Mouse (Mus musculus) NIH3T3 (cell line): ENCODE results near the gene Slc20a1.

Source experiments
- DNase-seq: peaks from one replicate; pipeline ENCODE4 v3.0.0-alpha.2; 2012; ENCODE audit warnings: low read depth

Gene Slc20a1

GRCm38 (mm10) chr2:129227011-129227529 is 28.5 kb downstream of the Slc20a1 start:
- DNase-seq = no peak

GRCm38 (mm10) chr2:129227709-129228108 is 29.1 kb downstream of the Slc20a1 start:
- DNase-seq = no peak

- no peak for DNase-seq
These were observed 30.0 kb downstream of the Slc20a1 start for GRCm38 (mm10) chr2:129228571-129228970.

GRCm38 (mm10) chr2:129229316-129229715 is 30.8 kb downstream of the Slc20a1 start:
- no peak for DNase-seq

- no peak for DNase-seq
These were observed 33.5 kb downstream of the Slc20a1 start for GRCm38 (mm10) chr2:129232023-129232422.

- DNase-seq = no peak
These were observed 33.9 kb downstream of the Slc20a1 start for GRCm38 (mm10) chr2:129232484-129232883.

- DNase-seq = no peak
These were observed 34.7 kb downstream of the Slc20a1 start for GRCm38 (mm10) chr2:129233218-129233617.

GRCm38 (mm10) chr2:129233803-129234477 is 35.4 kb downstream of the Slc20a1 start:
- DNase-seq = no peak

- no peak for DNase-seq
These were observed 36.2 kb downstream of the Slc20a1 start for GRCm38 (mm10) chr2:129234731-129235130.

GRCm38 (mm10) chr2:129236526-129236925 is 38.0 kb downstream of the Slc20a1 start:
- no peak for DNase-seq

GRCm38 (mm10) chr2:129240726-129241432 is 42.3 kb downstream of the Slc20a1 start:
- DNase-seq = no peak

- DNase-seq = peak; percentile 75
These were observed 43.6 kb downstream of the Slc20a1 start for GRCm38 (mm10) chr2:129241845-129242833.

- DNase-seq = no peak
These were observed 44.4 kb downstream of the Slc20a1 start for GRCm38 (mm10) chr2:129243005-129243404.

- no peak for DNase-seq
These were observed 45.2 kb downstream of the Slc20a1 start for GRCm38 (mm10) chr2:129243786-129244185.

- DNase-seq = no peak
These were observed 46.0 kb downstream of the Slc20a1 start for GRCm38 (mm10) chr2:129244446-129245120.

GRCm38 (mm10) chr2:129245618-129246017 is 47.1 kb downstream of the Slc20a1 start:
- DNase-seq = no peak

- DNase-seq = no peak
These were observed 47.9 kb downstream of the Slc20a1 start for GRCm38 (mm10) chr2:129246436-129246835.

GRCm38 (mm10) chr2:129246924-129247323 is 48.4 kb downstream of the Slc20a1 start:
- DNase-seq = no peak

GRCm38 (mm10) chr2:129247707-129248121 is 49.1 kb downstream of the Slc20a1 start:
- DNase-seq = no peak

GRCm38 (mm10) chr2:129249321-129249720 is 50.8 kb downstream of the Slc20a1 start:
- DNase-seq = no peak

- DNase-seq = no peak
These were observed 54.5 kb downstream of the Slc20a1 start for GRCm38 (mm10) chr2:129252836-129253630.
